Mouse (Mus musculus) kidney, postnatal 25 days (tissue): ENCODE measurements at regions not wholly inside any gene's neighbourhood (a gene's known extent, or its start where the extent isn't known, plus 50 kb on each side); places are given as distances from the start of the nearest gene placed in this dataset.
A peak's percentile ranks its signal among the peaks of the same experiment; 100 is the strongest.

Experiments used
- DNase-seq, 2 experiments: peaks; one replicate each; pipeline ENCODE4 v3.0.0; 2021; ENCODE audit warnings: mixed read lengths in 2 of 2

DNA sequence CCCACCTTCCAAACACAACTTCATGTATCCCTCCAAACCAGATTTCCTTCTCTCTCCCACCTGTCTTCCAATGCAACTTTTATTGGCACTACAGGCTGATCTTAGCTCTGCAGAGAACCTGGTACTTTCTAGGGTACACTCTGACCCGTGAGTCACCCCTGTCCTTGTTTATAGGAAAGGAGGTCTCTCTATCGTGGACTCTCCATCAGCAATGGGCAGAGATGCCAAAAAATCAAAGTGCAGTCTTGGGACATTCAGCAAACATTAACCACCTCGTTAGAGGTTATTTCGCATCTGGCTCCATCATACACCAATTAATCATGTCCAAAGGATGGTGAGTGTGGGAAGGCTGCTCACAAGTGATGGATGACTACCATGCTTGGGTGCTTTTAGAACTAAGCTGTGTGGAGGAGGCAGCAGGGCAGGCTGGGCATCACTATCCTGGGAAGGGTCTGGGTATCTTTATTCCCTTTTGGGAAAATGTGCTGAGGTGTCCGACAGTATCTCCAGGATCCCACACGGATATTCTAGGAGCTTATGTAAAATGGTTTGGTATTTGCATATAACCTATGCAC is 214.0 kb upstream of the Dynlrb2 start:
- DNase-seq = peak; percentile 68 to 83

DNA sequence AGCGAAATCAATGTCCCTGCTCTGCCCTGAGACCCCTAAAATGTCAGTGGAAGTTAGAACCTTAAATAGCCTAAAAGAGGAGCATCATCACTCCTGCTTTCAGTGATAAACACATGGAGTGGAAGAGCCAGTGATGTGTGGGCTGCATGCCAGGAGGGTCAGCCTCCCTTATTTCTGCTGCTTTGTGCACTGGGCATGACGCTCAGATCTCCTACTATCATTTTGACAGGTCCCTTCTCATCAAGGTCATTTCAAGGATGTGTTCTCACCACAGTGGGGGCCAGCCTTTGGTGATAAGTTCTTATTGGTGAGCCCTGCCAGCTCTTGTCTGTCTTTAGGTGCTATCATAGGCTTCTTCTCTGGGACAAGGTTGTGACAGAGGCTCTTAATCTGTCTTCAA is 215.5 kb upstream of the Dynlrb2 start:
- DNase-seq = no peak

GRCm38 (mm10) chr8:116283990-116284389 is 220.8 kb upstream of the Dynlrb2 start:
- DNase-seq = peak; percentile 29 to 57

DNA sequence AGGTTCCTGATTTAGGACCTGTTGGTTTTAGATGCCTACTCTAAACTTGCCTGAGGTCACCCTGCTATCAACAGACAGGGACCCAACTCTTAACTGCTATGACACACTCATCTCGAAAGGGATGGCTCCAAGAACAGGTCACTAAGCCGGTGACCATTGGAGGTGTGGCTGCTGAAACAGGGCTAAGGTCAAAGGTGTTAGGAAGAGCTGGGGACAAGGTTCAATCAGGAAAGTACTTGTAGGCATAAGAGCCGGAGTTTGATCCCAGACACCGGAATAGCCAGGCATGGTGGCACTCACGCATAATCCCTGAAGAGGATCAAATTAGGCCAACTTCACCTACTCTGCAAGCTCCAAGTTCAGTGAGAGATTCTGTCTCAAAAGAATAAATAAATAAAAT is 222.4 kb upstream of the Dynlrb2 start:
- peak in 1 of 2 experiments; percentile 47 for DNase-seq

DNA sequence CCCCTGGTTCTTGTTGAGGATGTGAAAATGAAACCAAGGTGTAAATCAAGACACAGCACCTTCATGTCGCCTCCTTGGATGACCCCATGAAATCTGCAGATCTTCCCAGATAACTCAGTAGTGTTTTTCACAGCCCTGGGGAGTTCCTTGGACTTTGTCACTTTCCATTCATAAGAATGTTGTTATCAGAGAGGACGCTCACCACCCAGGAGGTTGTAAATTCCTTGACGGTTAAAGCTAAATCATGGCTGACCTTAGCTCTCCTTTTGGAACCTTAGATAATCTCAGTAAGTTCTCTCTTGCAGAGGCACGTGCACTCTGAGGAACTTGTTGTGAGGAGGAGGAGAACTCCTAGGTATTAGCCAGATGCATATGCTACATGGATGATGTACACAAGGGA is 229.8 kb upstream of the Dynlrb2 start:
- no peak for DNase-seq

DNA sequence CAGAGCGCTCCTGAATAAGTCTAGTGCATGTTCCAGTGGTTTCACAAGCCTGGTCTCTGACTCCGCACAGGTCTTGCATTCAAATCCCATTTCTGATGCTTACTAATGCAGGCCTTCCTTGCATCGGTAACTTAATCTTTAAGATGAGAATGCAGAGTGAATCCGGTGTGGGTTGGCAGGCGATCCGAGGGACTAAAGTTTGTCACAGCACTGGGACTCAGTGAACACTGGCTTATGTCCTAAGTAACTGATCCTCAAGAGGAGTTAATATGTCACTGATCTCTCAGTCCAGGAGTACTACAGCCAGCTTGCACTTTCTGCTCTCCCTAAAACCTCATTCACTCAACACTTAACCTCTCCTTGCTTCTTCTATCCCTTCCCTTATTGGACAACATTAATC is 233.5 kb upstream of the Dynlrb2 start:
- DNase-seq = peak; percentile 43 to 73

- no peak for DNase-seq
Observed at GRCm38 (mm10) chr8:116269393-116269792, 235.4 kb upstream of the Dynlrb2 start.

DNA sequence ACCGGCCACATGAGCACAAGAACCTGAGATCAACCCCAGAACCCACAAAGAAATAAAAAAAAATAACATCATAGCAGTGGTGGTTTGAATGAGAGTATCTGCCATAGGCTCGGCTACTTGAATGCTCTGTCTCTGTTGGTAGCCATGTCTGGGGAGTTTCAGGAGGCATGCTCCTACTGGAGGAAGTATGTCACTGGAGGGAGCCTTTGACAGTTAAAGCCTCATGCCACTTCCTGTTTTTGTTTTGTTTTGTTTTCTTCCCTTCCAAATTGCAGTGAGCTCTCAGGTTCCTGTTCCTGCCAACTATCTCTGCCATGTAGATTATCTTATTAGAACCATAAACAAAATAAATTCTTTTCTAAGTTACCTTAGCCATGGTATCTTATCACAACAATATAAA is 236.1 kb upstream of the Dynlrb2 start:
- DNase-seq = no peak

- DNase-seq = peak; percentile 85 to 92
Observed at GRCm38 (mm10) chr8:116268161-116268560, 236.6 kb upstream of the Dynlrb2 start.

DNA sequence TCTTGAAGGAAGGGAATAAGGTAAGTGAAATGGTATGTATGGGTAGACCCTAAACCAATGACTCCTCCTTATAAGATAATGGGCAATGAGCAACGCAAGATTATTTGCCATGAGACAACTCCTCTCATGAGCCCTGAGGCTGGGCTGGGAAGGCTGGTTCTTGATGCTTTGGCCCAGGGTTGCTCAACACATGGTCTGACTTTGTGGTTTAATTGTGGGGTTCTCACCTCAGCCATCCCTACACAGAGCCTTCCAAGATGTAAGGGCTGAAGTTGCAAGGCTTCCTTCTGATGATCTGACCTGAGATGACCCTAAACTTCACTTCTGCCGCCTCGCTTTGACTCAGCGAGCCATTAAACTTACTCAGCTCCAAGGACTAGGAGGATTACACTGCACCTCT is 237.8 kb upstream of the Dynlrb2 start:
- no peak for DNase-seq

DNA sequence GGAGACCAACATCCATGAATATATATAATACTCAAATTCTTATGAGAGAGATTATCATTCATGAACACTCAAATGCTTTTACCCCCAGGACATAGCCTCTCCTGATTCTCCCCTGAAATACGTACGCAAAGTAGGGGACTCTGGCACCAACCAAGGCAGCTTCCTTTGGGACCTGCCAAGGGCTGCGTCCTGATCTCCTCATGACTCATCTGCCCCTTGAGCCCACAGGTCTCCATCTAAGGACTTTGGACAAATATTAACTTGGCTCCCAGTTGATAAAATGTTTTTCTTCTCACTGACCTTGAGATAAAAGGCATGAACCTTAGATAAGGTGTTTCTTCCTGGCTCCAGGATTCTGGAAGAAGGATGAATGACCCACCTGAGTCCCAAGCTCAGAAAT is 239.2 kb upstream of the Dynlrb2 start:
- peak in 1 of 2 experiments; percentile 63 for DNase-seq

DNA sequence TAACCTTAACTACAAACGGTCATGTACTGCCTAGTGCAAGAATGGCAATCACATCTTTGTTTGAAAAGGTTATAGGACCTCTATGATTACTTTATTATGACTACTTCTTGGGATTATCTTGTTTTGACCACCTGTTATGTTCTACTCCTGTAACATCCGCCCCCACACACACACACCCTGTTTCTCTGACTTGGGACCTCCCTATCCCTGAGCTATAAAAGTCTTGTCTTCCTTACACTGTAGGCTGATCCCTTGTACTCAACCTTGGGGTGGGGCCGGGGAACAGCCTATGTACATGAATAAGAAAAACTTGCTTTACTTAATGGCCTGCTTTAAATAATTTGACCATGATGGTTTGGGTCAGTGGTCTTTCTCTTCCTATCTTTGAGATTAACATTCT is 240.7 kb upstream of the Dynlrb2 start:
- DNase-seq = no peak

DNA sequence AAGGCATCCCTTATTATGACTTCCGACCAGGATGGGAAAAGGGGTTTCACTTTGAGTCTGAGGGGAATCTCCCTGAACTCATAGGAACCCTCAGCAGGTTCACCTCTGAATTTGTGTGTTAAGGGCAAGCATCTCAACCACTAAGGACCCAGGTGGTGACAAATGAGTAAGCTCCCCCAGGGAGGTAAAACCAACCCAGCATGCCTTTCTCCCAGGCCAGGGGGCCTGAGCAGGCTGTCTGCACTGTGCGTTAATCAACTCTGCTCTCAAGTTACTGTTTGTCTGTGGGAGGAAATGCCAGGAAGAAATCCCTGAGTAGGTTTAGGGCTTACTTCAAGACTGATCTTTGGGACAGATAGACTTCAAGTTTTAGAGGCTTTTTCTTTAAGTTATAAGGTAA is 243.5 kb upstream of the Dynlrb2 start:
- DNase-seq = no peak

DNA sequence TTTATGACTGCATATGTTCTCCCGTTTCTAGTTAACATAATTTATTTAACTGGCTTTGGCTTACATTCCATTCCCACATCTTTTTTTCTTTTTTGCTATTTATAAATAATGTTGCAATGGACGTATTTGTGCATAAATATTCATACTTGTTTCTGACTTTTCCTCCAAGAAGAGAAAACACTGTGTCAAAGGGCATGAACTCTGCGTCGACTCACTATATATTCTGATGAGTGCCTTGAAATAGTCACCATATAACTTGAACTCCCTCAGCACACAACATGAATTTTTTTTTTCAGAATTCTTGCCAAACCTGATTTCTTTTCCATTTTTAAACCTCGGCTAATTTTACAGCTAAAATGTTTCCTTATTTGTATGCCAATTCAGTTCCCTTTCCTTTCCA is 249.4 kb upstream of the Dynlrb2 start:
- peak in 1 of 2 experiments; percentile 30 for DNase-seq

DNA sequence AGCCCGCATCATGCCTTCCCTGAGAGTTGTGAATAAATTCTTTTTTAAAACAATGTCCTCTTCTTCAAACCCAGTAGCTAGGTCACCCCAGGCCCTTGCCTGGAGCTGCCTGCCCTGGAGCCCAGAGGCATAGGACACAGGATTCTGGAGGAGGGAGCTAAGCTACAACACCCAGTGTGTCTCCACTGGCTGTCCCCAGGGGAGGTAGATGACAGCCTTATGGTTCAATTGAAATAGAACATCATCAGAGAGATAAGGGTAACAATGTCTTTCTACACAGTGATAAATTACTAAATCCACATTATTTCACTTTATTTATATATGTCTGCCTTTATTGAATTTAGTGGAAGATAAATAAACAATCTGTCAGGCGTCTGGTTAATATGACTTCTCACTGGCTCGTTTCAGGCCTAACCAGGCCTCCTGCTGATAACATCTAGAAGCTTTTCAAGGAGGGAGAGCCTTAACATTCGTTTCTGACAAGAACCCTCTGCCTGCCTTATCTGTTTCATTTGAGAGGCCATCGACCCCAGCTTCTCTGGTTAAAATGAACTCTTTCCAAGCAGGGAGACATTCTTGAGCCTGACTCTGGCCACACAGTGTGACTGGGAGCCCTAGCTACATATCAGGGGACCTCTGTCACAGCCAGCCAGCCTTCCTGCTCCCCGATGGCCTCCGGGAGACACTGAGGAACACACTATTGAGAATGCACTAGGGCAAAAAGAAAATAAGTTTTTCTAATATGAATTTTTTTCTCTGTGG is 252.1 kb upstream of the Dynlrb2 start:
- DNase-seq = peak; percentile 34 to 67

DNA sequence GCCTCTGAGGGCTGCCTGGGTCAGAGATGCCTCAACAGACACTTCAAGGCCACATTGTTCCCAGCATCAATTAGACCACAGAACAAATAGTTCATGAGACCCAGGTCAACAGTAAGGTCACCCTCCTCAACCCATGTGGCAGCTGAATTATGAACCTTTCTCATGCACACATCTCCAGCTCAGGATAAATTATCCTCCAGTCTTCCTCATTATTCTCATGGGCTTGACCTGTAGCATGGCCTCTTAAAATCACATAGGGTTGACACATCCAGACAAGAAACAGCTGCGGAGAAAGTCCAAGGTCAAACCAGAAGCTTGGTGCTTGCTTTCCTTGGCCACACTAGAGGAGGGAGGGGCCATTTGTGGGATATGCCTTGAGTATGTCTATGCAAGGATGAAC is 256.4 kb upstream of the Dynlrb2 start:
- peak; percentile 70 to 72 for DNase-seq

- DNase-seq = no peak
Observed at GRCm38 (mm10) chr8:116243493-116243892, 261.3 kb upstream of the Dynlrb2 start.

DNA sequence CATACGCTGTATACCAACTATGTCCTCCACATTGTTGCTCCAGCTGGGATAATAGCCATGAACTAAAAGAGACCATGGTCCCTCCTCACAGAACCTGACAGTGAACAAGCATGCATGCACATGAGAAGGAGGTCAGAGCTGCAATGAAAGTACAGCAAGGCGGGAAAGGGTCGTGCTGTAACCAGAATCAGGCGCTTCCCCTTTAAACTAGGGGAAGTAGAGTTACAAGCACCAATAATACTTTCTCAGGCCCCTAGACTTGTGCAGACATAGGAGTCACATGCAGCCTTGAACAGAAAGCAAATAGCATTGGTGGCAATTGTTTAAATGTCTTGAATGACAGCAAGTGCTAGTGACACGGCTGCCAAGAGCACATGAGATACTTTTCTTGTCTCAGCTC is 261.8 kb upstream of the Dynlrb2 start:
- DNase-seq = no peak

DNA sequence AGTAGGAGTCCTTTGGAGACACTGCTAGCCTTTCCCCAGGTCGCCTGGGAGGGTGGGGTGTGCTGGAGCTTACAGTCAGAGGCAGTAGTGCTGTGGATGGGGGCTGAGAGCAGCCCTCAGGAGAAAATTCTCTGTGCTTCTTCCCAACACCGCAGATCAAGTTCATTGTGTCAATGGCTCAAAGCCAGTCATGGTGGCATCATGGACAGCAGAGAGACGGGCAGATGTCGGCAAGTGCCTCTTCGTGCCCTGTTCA is 262.9 kb upstream of the Dynlrb2 start:
- DNase-seq = no peak

GRCm38 (mm10) chr8:116241146-116241986 is 263.4 kb upstream of the Dynlrb2 start:
- DNase-seq = peak in 1 of 2 experiments; percentile 35

DNA sequence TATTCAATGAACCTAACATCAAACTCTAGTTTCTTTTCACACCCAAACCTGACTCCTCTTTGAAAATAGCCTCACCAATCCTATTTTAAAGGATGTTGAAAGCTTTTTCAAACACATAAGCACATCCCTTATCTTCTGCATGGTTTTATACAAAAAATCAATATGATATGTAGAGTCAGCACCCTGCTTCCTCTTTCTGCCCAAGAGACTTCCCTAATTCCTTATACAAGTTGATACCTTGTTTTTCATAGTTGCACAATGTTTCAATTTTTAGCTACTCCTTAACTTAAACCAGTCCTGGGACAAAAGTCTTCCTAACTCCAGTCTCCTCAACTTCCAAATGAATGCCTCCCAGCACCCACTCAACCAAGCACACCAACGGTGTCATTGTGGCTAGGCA is 266.1 kb upstream of the Dynlrb2 start:
- no peak for DNase-seq

DNA sequence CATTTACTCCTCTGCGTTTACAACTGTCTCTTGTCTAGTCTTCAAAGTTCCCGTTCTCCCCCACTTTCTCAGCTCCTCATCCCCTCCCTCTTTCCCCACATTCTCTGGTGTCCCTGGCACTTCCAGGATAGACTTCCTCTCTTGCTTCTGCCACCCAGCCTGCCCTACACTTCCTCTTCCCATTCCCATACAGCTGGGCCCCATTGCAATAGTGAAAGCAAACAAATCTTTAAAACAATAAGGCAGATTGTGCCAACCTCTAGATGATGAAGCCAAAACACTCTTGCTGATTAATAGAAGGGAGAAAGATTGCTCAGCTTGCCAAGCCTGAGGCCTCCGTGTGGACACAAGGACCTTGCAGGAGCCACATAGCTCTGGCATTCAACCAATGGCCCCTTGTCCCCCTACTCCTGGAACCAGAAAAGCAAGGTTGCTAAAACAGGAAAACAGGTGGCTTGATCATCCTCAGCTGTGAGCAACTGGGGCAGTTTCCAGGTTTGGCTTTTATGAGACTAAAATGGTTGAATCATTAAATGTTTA is 267.1 kb upstream of the Dynlrb2 start:
- DNase-seq = no peak

DNA sequence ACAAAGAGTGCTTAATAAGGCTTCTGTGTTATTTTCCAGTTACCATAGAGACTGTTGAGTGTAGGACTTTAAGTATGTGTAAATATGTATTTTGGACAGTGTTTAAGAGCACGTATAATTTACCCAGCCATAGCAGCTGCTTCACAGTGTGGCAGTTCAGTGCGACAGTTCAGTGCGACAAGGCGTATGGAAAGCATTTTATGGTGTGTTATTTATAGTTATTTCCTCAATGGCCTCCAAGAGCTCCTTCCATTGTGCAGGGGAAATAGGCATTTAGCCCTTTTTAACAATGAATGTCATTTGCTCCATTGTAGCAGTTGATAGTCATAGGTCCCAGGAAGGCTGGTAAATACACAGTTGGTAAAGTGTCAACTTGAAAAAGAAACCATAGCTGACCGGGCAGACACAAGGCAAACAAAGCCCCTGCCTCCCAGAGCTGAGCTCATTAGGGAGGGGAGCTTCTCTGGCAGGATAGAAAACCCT is 275.1 kb upstream of the Dynlrb2 start:
- no peak for DNase-seq

DNA sequence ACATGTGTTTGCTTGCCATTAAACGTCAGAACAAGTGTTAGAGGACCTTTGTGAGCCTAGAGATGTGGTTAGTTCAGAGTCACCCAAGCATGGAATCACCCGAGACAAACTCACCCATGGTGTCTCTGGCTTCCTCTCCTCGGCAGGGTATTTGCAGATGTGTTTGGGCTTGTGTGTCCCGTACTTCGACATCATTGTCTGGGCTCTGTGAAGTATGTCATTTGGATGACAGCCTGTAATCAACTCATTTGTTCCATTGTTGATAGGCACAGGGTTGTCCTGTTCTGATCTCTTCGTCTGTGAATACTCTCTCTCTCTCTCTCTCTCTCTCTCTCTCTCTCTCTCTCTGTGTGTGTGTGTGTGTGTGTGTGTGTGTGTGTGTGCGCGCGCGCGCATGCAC is 277.8 kb upstream of the Dynlrb2 start:
- no peak for DNase-seq
